8 mouse cellular contexts compared by ENCODE assay signal in the genomic region with DNA sequence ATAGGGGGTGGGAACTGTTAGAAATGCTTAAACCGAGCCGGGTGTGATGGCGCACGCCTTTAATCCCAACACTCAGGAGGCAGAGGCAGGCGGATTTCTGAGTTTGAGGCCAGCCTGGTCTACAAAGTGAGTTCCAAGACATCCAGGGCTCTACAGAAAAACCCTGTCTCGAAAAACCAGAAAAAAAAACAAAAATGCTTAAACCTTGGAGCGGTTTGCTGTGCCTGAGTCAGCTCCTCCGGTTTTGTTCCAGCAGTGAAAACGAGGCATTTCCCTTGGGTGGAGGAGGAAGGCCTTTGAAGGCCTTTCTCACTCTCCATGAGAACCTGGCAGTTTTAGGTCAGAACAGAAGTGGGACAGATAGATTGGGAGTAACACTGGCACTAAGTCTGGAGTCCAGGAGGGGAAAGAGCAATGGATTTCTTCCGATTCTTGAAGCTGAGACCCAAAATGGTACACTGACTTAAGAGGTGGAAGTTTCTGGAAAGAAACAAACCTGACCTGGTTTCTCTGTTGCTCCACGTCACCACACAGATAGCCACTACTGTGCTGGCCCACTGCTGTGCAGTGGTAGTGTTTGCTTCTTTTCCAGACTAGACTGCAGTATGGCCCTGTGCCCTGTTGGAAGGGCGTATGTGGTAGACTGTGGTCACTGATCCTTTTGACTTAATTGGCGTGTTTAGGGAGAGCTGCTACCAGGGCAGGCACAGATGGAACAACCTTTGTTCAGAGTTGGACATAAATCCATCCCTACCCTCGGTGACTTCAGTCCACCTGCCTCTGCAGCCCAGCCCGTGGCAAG. TPM values are rescaled to one million over a fixed set of nuclear protein-coding genes. Genes with fewer than 3 reads are reported as not detected.
A peak's percentile ranks its signal among the peaks of the same experiment; 100 is the strongest.
DNase-seq lines count a peak whose midpoint lies in the region; ATAC-seq and TF ChIP-seq lines count a peak whose summit lies in the region.

No protein-coding gene starts in this region.

- peak overlapping the region; percentile 97 for H3K27ac ChIP-seq in layer of hippocampus, adult 2 months
- peak overlapping the region; percentile 89 for H3K27ac ChIP-seq in heart, embryonic 12.5 days (ENCODE audit: poor library complexity, severe bottlenecking)
- peak overlapping the region; percentile 89 for H3K27ac ChIP-seq in liver, embryonic 11.5 days (ENCODE audit: low read depth, low read length)

- WGBS in heart, embryonic 12.5 days, result 64% methylated on average over 15 of the region's 15 CpGs
- WGBS in liver, embryonic 11.5 days, result 64% methylated on average over 15 of the region's 15 CpGs

- H3K9me3 ChIP-seq in heart, embryonic 12.5 days (replicated peaks), result no peaks in the 10 kb centered on the region
- H3K9me3 ChIP-seq in liver, embryonic 11.5 days (ENCODE audit: control insufficient read depth, low read length), result no peaks in the 10 kb centered on the region

- H3K4me3 ChIP-seq in layer of hippocampus, adult 2 months, result peak overlapping the region; percentile 84
- peak overlapping the region; percentile 79 for H3K4me3 ChIP-seq in heart, embryonic 12.5 days
- H3K4me3 ChIP-seq in liver, embryonic 11.5 days (ENCODE audit: low read depth, low read length), result peak overlapping the region; percentile 61

- peaks cover 58% of the 10 kb centered on the region for H3K4me1 ChIP-seq in heart, embryonic 12.5 days (replicated peaks)
- H3K4me1 ChIP-seq in liver, embryonic 11.5 days (replicated peaks; ENCODE audit: control insufficient read depth, insufficient read depth, low read length), result peaks cover 60% of the 10 kb centered on the region

- DNase-seq in layer of hippocampus, adult 2 months (ENCODE audit: low spot score in 2 of 2), result no peak
- no peak for DNase-seq in layer of hippocampus, postnatal 25 days (ENCODE audit: extremely low spot score in 1 of 2, low spot score in 1 of 2)
- DNase-seq in brain, adult 2 months (ENCODE audit: low read depth, low spot score), result peak; percentile 46
- no peak for DNase-seq in liver, embryonic 11.5 days (ENCODE audit: low spot score)
- no peak for DNase-seq in embryo, embryonic 10.5 days (ENCODE audit: low spot score)

- peaks cover 32% of the 10 kb centered on the region for H3K36me3 ChIP-seq in heart, embryonic 12.5 days
- peaks cover 2% of the 10 kb centered on the region; the same call in 1 of the 2 replicates for H3K36me3 ChIP-seq in liver, embryonic 11.5 days (ENCODE audit: control insufficient read depth, insufficient read depth, low read length)

- peak overlapping the region; percentile 91 for H3K4me2 ChIP-seq in heart, embryonic 12.5 days
- H3K4me2 ChIP-seq in liver, embryonic 11.5 days, result peak overlapping the region; percentile 96

- ATAC-seq in heart, embryonic 12.5 days (ENCODE audit: insufficient number of reproducible peaks, low FRiP score), result no peak
- no peak for ATAC-seq in liver, embryonic 11.5 days (replicated peaks; ENCODE audit: low FRiP score)
- ATAC-seq in megakaryocyte-erythroid progenitor cell, adult 5-6 weeks (replicated peaks; ENCODE audit: low FRiP score, low TSS enrichment, poor library complexity, severe bottlenecking), result no peak
- ATAC-seq in monocyte, adult 5-6 weeks (replicated peaks; ENCODE audit: insufficient number of reproducible peaks, low FRiP score, low TSS enrichment, poor library complexity, severe bottlenecking), result no peak

- no peaks in the 10 kb centered on the region for H3K27me3 ChIP-seq in heart, embryonic 12.5 days (replicated peaks)
- H3K27me3 ChIP-seq in liver, embryonic 11.5 days (replicated peaks; ENCODE audit: control insufficient read depth, insufficient read depth, low read length), result no peaks in the 10 kb centered on the region

- no peak for TF ChIP-seq CTCF in layer of hippocampus, adult 2 months (conservative IDR thresholded peaks at IDR 0.05)

- peak overlapping the region; percentile 81; the same call in 1 of the 2 replicates for H3K9ac ChIP-seq in heart, embryonic 12.5 days
- H3K9ac ChIP-seq in liver, embryonic 11.5 days (ENCODE audit: low read depth, low read length), result peak overlapping the region; percentile 85

RNA-seq across cellular contexts. Expression of a gene that starts 1.4 kb away (rescaled TPM):
- 10 to 100 TPM; 33.5 to 37.2 TPM for total RNA-seq in layer of hippocampus, adult 2 months (2021)
- total RNA-seq in layer of hippocampus, postnatal 25 days (2021), result 10 to 100 TPM; 28.7 to 31.9 TPM
- polyA plus RNA-seq in heart, embryonic 12.5 days (2016; fragmentation: Nextera tagmentation; extraction: Ambion mirVana), result 15.5 and 17.0 TPM in 2 replicates
- polyA plus RNA-seq in liver, embryonic 11.5 days (2014; fragmentation: Nextera tagmentation; extraction: Ambion mirVana), result 15.5 and 16.1 TPM in 2 replicates
- total RNA-seq in megakaryocyte-erythroid progenitor cell, adult 5-6 weeks (2014; fragmentation: Nextera tagmentation), result 2.2 and 5.8 TPM in 2 replicates
- 3.3 and 4.0 TPM in 2 replicates for total RNA-seq in megakaryocyte-erythroid progenitor cell, adult 5-6 weeks (2017)
- 6.4 to 14.7 TPM (median 8.7 TPM) in 3 replicates for total RNA-seq in monocyte, adult 5-6 weeks (2017)

RNA-seq across cellular contexts. Expression of a gene that starts 1.6 kb away (rescaled TPM):
- 10 to 100 TPM; 77.0 to 77.6 TPM for total RNA-seq in layer of hippocampus, adult 2 months (2021)
- total RNA-seq in layer of hippocampus, postnatal 25 days (2021), result 10 to 100 TPM; 70.9 to 73.9 TPM
- polyA plus RNA-seq in heart, embryonic 12.5 days (2016; fragmentation: Nextera tagmentation; extraction: Ambion mirVana), result 7.8 and 9.3 TPM in 2 replicates
- polyA plus RNA-seq in liver, embryonic 11.5 days (2014; fragmentation: Nextera tagmentation; extraction: Ambion mirVana), result 2.0 and 2.4 TPM in 2 replicates
- 5.6 and 6.9 TPM in 2 replicates for total RNA-seq in megakaryocyte-erythroid progenitor cell, adult 5-6 weeks (2014; fragmentation: Nextera tagmentation)
- 2.9 and 4.4 TPM in 2 replicates for total RNA-seq in megakaryocyte-erythroid progenitor cell, adult 5-6 weeks (2017)
- 6.5 to 18.0 TPM (median 6.7 TPM) in 3 replicates for total RNA-seq in monocyte, adult 5-6 weeks (2017)

RNA-seq across cellular contexts. Expression of a gene that starts 39.7 kb away (rescaled TPM):
- not detected for total RNA-seq in layer of hippocampus, adult 2 months (2021)
- not detected for total RNA-seq in layer of hippocampus, postnatal 25 days (2021)
- polyA plus RNA-seq in heart, embryonic 12.5 days (2016; fragmentation: Nextera tagmentation; extraction: Ambion mirVana), result 5,688 and 5,948 TPM in 2 replicates
- polyA plus RNA-seq in liver, embryonic 11.5 days (2014; fragmentation: Nextera tagmentation; extraction: Ambion mirVana), result 7.2 and 32.9 TPM in 2 replicates
- total RNA-seq in megakaryocyte-erythroid progenitor cell, adult 5-6 weeks (2014; fragmentation: Nextera tagmentation), result not detected in 2 replicates
- not detected in 2 replicates for total RNA-seq in megakaryocyte-erythroid progenitor cell, adult 5-6 weeks (2017)
- total RNA-seq in monocyte, adult 5-6 weeks (2017), result not detected in 3 replicates

RNA-seq across cellular contexts. Expression of a gene that starts 47.6 kb away (rescaled TPM):
- total RNA-seq in layer of hippocampus, adult 2 months (2021), result 1 to 10 TPM; 7.2 to 9.8 TPM
- 1 to 10 TPM; 6.2 to 6.9 TPM for total RNA-seq in layer of hippocampus, postnatal 25 days (2021)
- polyA plus RNA-seq in heart, embryonic 12.5 days (2016; fragmentation: Nextera tagmentation; extraction: Ambion mirVana), result 18.9 and 19.8 TPM in 2 replicates
- polyA plus RNA-seq in liver, embryonic 11.5 days (2014; fragmentation: Nextera tagmentation; extraction: Ambion mirVana), result 18.3 and 20.9 TPM in 2 replicates
- total RNA-seq in megakaryocyte-erythroid progenitor cell, adult 5-6 weeks (2014; fragmentation: Nextera tagmentation), result 15.4 and 26.3 TPM in 2 replicates
- 11.6 and 20.4 TPM in 2 replicates for total RNA-seq in megakaryocyte-erythroid progenitor cell, adult 5-6 weeks (2017)
- total RNA-seq in monocyte, adult 5-6 weeks (2017), result 24.7 to 50.7 TPM (median 27.8 TPM) in 3 replicates

RNA-seq across cellular contexts. Expression of a gene that starts 54.6 kb away (rescaled TPM):
- not detected for total RNA-seq in layer of hippocampus, adult 2 months (2021)
- total RNA-seq in layer of hippocampus, postnatal 25 days (2021), result not detected
- 276 and 282 TPM in 2 replicates for polyA plus RNA-seq in heart, embryonic 12.5 days (2016; fragmentation: Nextera tagmentation; extraction: Ambion mirVana)
- polyA plus RNA-seq in liver, embryonic 11.5 days (2014; fragmentation: Nextera tagmentation; extraction: Ambion mirVana), result 1.1 TPM in 1 of 2 replicates, not detected in the other
- total RNA-seq in megakaryocyte-erythroid progenitor cell, adult 5-6 weeks (2014; fragmentation: Nextera tagmentation), result not detected in 2 replicates
- total RNA-seq in megakaryocyte-erythroid progenitor cell, adult 5-6 weeks (2017), result not detected in 2 replicates
- total RNA-seq in monocyte, adult 5-6 weeks (2017), result not detected in 3 replicates
